Mouse (Mus musculus) lung, postnatal 36 days (tissue): ENCODE measurements at regions not wholly inside any gene's neighbourhood (a gene's known extent, or its start where the extent isn't known, plus 50 kb on each side); places are given as distances from the start of the nearest gene placed in this dataset.

Experiments used
- DNase-seq: peaks from one replicate; pipeline ENCODE4 v3.0.0; 2022; ENCODE audit warnings: mixed read lengths

DNA sequence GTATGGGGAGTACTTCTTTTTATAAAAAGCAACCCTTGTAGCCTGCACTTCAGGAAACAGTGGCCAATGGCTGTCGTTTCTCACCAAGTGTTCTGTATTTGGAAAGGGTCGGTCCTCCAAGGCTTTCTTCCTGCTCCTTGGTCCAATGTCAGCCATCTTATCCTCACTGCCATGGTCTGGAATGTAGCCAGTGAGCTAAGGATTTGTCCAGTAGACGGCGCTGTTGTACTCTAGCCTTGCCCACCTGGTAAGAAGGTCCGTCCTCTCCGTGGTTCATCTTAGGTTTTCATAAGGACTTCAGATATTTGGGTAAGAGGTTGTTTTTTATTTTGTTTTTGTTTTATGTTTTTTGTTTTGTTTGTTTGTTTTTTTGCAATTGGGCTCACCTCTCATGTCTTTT lies 72.8 kb upstream of the Slc25a13 start:
- DNase-seq: peak; percentile 78

DNA sequence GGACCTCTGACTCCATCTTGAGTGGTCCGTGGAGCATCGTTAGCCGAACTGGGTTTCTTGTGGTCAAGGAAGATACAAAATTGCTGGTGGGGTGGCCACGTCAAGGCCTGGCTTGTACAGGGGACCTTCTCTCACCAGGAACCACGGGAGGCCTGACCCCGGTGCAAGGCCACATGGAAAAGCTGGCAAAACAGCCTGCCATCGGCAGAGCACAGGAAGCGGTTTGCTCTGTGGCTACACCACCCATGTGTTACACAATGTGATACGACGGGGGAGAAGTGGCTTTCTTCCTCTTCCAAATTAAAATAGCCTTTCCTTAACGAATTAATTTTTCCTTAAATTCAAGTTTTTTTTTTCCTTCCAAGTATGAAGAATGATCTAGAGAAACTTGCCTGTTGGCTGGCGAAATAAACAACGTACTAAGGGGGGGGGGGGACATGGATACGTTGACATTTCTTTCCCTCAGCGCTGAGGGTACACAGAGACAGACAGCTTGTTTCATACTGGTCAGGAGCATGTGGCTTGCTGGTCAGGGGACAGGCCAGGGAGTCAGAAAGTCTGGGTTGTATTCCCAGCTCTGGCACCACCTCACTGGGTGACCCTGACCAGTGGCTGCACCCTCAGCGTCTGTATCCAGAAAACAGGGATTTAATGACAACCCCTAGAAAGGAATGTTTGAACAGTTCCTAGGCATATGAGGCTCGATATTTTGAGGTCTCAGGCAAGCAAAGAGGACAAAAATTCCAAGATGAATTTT lies 64.0 kb upstream of the Slc25a13 start:
- peak; percentile 11 for DNase-seq

GRCm38 (mm10) chr6:6279646-6280045 lies 62.7 kb upstream of the Slc25a13 start:
- no peak for DNase-seq

- no peak for DNase-seq
Measured at GRCm38 (mm10) chr6:6270545-6270944, 53.6 kb upstream of the Slc25a13 start.
